Mouse (Mus musculus) megakaryocyte-erythroid progenitor cell, adult 5-6 weeks (primary cell): Measurements from ENCODE around the gene Spn. TPM values are rescaled to one million over a fixed set of nuclear protein-coding genes. Genes with fewer than 3 reads are reported as not detected.
"Not testable (repeated sequence)": the region's sequence is repeated elsewhere in the genome, so short reads cannot be mapped to it uniquely, and the experiment has no call there.

Source experiments
- ATAC-seq: replicated peaks from 2 replicates; pipeline ENCODE4 v1.8.0; 2016; ENCODE audit warnings: mild to moderate bottlenecking, inconsistent platforms; ENCODE audit not compliant: severe bottlenecking, poor library complexity, low FRiP score, low TSS enrichment
- total RNA-seq, 2 experiments: library from RNA; stranded (forward) in 1 of 2; stranded (reverse) in 1 of 2; fragments of 200-1000, 215-1000 nt in 1 of 2; fragments of >200 nt in 1 of 2; fragmentation: Nextera tagmentation in 1 of 2; gene quantifications; 2 replicates each; pipeline ENCODE4 v1.2.3; 2014 to 2017

Spn gene
- total RNA-seq, 2 experiments from 2014 or later, result 134 to 294 TPM

GRCm38 (mm10) chr7:127087278-127088010 is 50.2 kb downstream of the Spn start, which contains the start of gene Zg16:
Gene Zg16, minus strand, starts transcription at chr7:127087328.
- not testable (repeated sequence) for ATAC-seq

DNA sequence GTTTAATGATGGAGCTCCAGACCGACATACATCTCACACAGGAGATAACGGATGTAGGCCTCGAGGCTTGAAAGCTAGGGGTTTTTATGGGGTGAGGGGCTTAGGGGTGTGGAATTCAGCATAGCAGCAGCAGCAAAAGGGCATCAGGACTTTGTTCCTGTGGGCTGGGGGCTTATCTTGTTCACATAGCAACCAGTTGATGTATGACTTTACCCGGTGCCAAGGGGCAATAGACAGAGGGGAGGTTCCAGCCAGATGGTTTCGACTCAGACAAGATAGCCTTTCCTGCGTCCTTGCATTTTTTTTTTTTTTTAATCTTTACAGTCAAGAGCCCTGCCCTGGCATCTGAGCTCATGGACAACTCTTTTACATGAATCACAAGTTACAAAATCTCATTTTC is 51.9 kb downstream of the Spn start:
- ATAC-seq, result not testable (repeated sequence)

DNA sequence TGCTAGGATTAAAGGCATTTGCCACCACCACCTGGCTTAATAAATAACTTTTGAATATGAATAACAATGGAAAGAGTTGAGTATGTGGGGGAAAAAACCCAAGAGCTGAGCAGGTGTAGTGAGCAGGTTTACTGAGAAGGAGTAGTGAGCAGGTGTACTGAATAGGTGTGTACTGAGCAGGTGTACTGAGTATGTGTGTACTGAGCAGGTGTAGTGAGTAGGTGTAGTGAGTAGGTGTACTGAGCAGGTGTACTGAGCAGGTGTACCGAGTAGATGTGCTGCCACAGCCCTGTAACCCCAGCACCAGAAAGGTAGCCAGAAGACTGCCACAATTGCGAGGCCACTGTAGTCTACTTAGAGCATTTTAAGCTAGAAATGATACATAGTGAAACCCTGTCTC is 52.8 kb downstream of the Spn start:
- no peak for ATAC-seq

DNA sequence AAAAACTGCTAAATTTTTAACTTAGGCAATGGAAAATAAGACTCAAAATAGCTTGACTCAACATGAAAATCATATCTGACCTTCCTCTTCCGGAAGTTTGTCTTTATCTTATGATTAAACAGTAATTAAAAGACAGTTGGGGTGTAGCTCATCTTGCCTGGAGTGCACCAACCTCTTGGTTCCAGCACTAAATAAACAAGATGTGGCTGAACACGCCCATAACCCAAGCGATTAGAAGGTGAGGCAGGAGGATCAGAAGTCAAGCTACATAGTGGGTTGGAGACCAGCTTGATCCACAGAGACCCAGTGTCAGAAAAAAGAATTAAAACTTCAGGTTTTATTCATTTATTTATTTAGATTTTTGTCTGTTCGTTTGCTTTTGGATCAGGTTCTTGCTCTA is 53.9 kb downstream of the Spn start:
- ATAC-seq, result peak; percentile 85

- ATAC-seq, result no peak
Observed at GRCm38 (mm10) chr7:127082995-127083394, 54.6 kb downstream of the Spn start.

DNA sequence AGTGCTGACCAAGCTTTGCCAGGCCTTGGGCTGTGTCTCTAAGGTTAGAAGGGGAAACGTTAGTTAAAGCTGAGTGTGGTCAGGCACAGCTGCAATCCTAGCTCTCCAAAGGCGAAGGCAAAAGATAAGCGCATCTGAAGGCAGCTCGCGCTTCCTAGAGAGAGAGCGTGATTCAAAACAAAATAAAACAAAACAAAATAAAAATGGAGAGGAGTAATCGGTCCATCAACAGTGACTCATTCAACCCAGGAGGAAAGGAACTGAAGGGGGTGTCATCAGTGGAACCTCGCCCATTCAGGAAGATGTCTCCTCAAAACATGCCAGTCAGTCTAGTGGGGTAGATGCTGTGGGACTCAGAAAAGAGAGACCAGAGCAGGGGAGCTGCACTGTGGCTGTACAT is 55.4 kb downstream of the Spn start:
- ATAC-seq, result no peak

Other genes starting within 250 kb of the Spn start
- 22.0 and 27.2 TPM in 2 replicates for gene Tmem219, start 214.9 kb downstream of the Spn start, total RNA-seq (2014; fragmentation: Nextera tagmentation)
- 9.2 and 17.9 TPM in 2 replicates for gene Tmem219, start 214.9 kb downstream of the Spn start, total RNA-seq (2017)
- 14.0 and 18.6 TPM in 2 replicates for gene Kctd13, start 208.9 kb downstream of the Spn start, total RNA-seq (2014; fragmentation: Nextera tagmentation)
- 9.0 and 22.1 TPM in 2 replicates for gene Kctd13, start 208.9 kb downstream of the Spn start, total RNA-seq (2017)
- gene Asphd1, start 188.2 kb downstream of the Spn start, total RNA-seq (2014; fragmentation: Nextera tagmentation), result not detected in 2 replicates
- gene Asphd1, start 188.2 kb downstream of the Spn start, total RNA-seq (2017), result not detected in 2 replicates
- 3.2 and 4.4 TPM in 2 replicates for gene Sez6l2, start 187.3 kb downstream of the Spn start, total RNA-seq (2014; fragmentation: Nextera tagmentation)
- 0.76 TPM in 1 of 2 replicates, not detected in the other for gene Sez6l2, start 187.3 kb downstream of the Spn start, total RNA-seq (2017)
- gene Cdipt, start 161.9 kb downstream of the Spn start, total RNA-seq (2014; fragmentation: Nextera tagmentation), result 61.3 and 70.2 TPM in 2 replicates
- gene Cdipt, start 161.9 kb downstream of the Spn start, total RNA-seq (2017), result 31.8 and 49.8 TPM in 2 replicates
- gene Cdiptos, start 161.7 kb downstream of the Spn start, total RNA-seq (2014; fragmentation: Nextera tagmentation), result not detected in 2 replicates
- 0.23 TPM in 1 of 2 replicates, not detected in the other for gene Cdiptos, start 161.7 kb downstream of the Spn start, total RNA-seq (2017)
- 5.6 and 7.9 TPM in 2 replicates for gene Mvp, start 123.2 kb downstream of the Spn start, total RNA-seq (2014; fragmentation: Nextera tagmentation)
- gene Mvp, start 123.2 kb downstream of the Spn start, total RNA-seq (2017), result 13.5 and 19.7 TPM in 2 replicates
- gene Pagr1b, start 121.3 kb downstream of the Spn start, total RNA-seq (2014; fragmentation: Nextera tagmentation), result 0.66 TPM in 1 of 2 replicates, not detected in the other
- gene Pagr1b, start 121.3 kb downstream of the Spn start, total RNA-seq (2017), result 4.5 and 8.7 TPM in 2 replicates
- gene Pagr1a, start 120.5 kb downstream of the Spn start, total RNA-seq (2014; fragmentation: Nextera tagmentation), result 62.5 and 66.9 TPM in 2 replicates
- gene Pagr1a, start 120.5 kb downstream of the Spn start, total RNA-seq (2017), result 24.5 TPM in 1 of 2 replicates, not detected in the other
- gene Gm42742, start 116.7 kb downstream of the Spn start, total RNA-seq (2014; fragmentation: Nextera tagmentation), result 0.47 and 3.3 TPM in 2 replicates
- 22.6 TPM in 1 of 2 replicates, not detected in the other for gene Gm42742, start 116.7 kb downstream of the Spn start, total RNA-seq (2017)
- gene Prrt2, start 116.6 kb downstream of the Spn start, total RNA-seq (2014; fragmentation: Nextera tagmentation), result 0.74 and 2.0 TPM in 2 replicates
- 0.80 and 2.3 TPM in 2 replicates for gene Prrt2, start 116.6 kb downstream of the Spn start, total RNA-seq (2017)
- gene Maz, start 110.8 kb downstream of the Spn start, total RNA-seq (2014; fragmentation: Nextera tagmentation), result 256 and 270 TPM in 2 replicates
- 54.2 and 70.0 TPM in 2 replicates for gene Maz, start 110.8 kb downstream of the Spn start, total RNA-seq (2017)
- 68.1 and 120 TPM in 2 replicates for gene Kif22, start 95.4 kb downstream of the Spn start, total RNA-seq (2014; fragmentation: Nextera tagmentation)
- gene Kif22, start 95.4 kb downstream of the Spn start, total RNA-seq (2017), result 56.1 and 67.7 TPM in 2 replicates
- 61.9 and 97.7 TPM in 2 replicates for gene Zg16, start 50.5 kb downstream of the Spn start, total RNA-seq (2014; fragmentation: Nextera tagmentation)
- gene Zg16, start 50.5 kb downstream of the Spn start, total RNA-seq (2017), result 27.8 and 47.2 TPM in 2 replicates
- gene AI467606, start 46.5 kb downstream of the Spn start, total RNA-seq (2014; fragmentation: Nextera tagmentation), result 17.6 and 18.5 TPM in 2 replicates
- gene AI467606, start 46.5 kb downstream of the Spn start, total RNA-seq (2017), result 14.2 and 17.9 TPM in 2 replicates
- 4.4 and 8.2 TPM in 2 replicates for gene Qprt, start 15.6 kb downstream of the Spn start, total RNA-seq (2014; fragmentation: Nextera tagmentation)
- 1.7 and 5.3 TPM in 2 replicates for gene Qprt, start 15.6 kb downstream of the Spn start, total RNA-seq (2017)
- gene Cd2bp2, start 58.2 kb upstream of the Spn start, total RNA-seq (2014; fragmentation: Nextera tagmentation), result 49.6 and 54.8 TPM in 2 replicates
- 51.8 and 63.3 TPM in 2 replicates for gene Cd2bp2, start 58.2 kb upstream of the Spn start, total RNA-seq (2017)
- 25.5 and 35.8 TPM in 2 replicates for gene Tbc1d10b, start 70.6 kb upstream of the Spn start, total RNA-seq (2014; fragmentation: Nextera tagmentation)
- 23.9 and 41.0 TPM in 2 replicates for gene Tbc1d10b, start 70.6 kb upstream of the Spn start, total RNA-seq (2017)
- 36.1 and 48.6 TPM in 2 replicates for gene Mylpf, start 71.1 kb upstream of the Spn start, total RNA-seq (2014; fragmentation: Nextera tagmentation)
- 22.2 and 30.8 TPM in 2 replicates for gene Mylpf, start 71.1 kb upstream of the Spn start, total RNA-seq (2017)
- 17.0 and 18.3 TPM in 2 replicates for gene Zfp553, start 95.2 kb upstream of the Spn start, total RNA-seq (2014; fragmentation: Nextera tagmentation)
- 22.7 and 31.7 TPM in 2 replicates for gene Zfp553, start 95.2 kb upstream of the Spn start, total RNA-seq (2017)
- gene Sept1, start 95.3 kb upstream of the Spn start, total RNA-seq (2014; fragmentation: Nextera tagmentation), result 41.3 and 47.7 TPM in 2 replicates
- gene Sept1, start 95.3 kb upstream of the Spn start, total RNA-seq (2017), result 24.8 and 25.5 TPM in 2 replicates
- gene Zfp771, start 106.5 kb upstream of the Spn start, total RNA-seq (2014; fragmentation: Nextera tagmentation), result 15.1 and 16.6 TPM in 2 replicates
- 13.6 and 14.1 TPM in 2 replicates for gene Zfp771, start 106.5 kb upstream of the Spn start, total RNA-seq (2017)
- gene Dctpp1, start 122.9 kb upstream of the Spn start, total RNA-seq (2014; fragmentation: Nextera tagmentation), result 61.0 and 138 TPM in 2 replicates
- gene Dctpp1, start 122.9 kb upstream of the Spn start, total RNA-seq (2017), result 44.5 and 48.2 TPM in 2 replicates
- 61.7 and 74.2 TPM in 2 replicates for gene Sephs2, start 136.2 kb upstream of the Spn start, total RNA-seq (2014; fragmentation: Nextera tagmentation)
- 115 and 130 TPM in 2 replicates for gene Sephs2, start 136.2 kb upstream of the Spn start, total RNA-seq (2017)
- 5.5 and 11.4 TPM in 2 replicates for gene Itgal, start 158.4 kb upstream of the Spn start, total RNA-seq (2014; fragmentation: Nextera tagmentation)
- gene Itgal, start 158.4 kb upstream of the Spn start, total RNA-seq (2017), result 2.6 and 4.6 TPM in 2 replicates
- 3.5 and 8.4 TPM in 2 replicates for gene Zfp768, start 207.8 kb upstream of the Spn start, total RNA-seq (2014; fragmentation: Nextera tagmentation)
- 3.0 and 4.4 TPM in 2 replicates for gene Zfp768, start 207.8 kb upstream of the Spn start, total RNA-seq (2017)
- gene Zfp747, start 238.2 kb upstream of the Spn start, total RNA-seq (2014; fragmentation: Nextera tagmentation), result 7.7 and 8.3 TPM in 2 replicates
- gene Zfp747, start 238.2 kb upstream of the Spn start, total RNA-seq (2017), result 4.0 and 10.9 TPM in 2 replicates
- 2.3 and 4.0 TPM in 2 replicates for gene 9130019O22Rik, start 249.3 kb upstream of the Spn start, total RNA-seq (2014; fragmentation: Nextera tagmentation)
- gene 9130019O22Rik, start 249.3 kb upstream of the Spn start, total RNA-seq (2017), result 3.6 and 4.8 TPM in 2 replicates